Mouse (Mus musculus) inflammation-experienced regulatory T-cells, adult 6 months (primary cell): ENCODE results near the gene Itga10. TPM values are rescaled to one million over a fixed set of nuclear protein-coding genes. Genes with fewer than 3 reads are reported as not detected.
A peak's percentile ranks its signal among the peaks of the same experiment; 100 is the strongest.
"Not testable (repeated sequence)": the region's sequence is repeated elsewhere in the genome, so short reads cannot be mapped to it uniquely, and the experiment has no call there.

ENCODE experiments used
- ATAC-seq: one replicate; pipeline ENCODE4 v1.8.0; 2017
- polyA plus RNA-seq, 3 experiments: library from polyadenylated mRNA; unstranded; fragments of 100-300 nt; shearing (Covaris generic); gene quantifications; one replicate each; pipeline ENCODE4 v1.2.1; 2017

Gene Itga10
- polyA plus RNA-seq, 3 experiments from 2014 or later = not detected

DNA sequence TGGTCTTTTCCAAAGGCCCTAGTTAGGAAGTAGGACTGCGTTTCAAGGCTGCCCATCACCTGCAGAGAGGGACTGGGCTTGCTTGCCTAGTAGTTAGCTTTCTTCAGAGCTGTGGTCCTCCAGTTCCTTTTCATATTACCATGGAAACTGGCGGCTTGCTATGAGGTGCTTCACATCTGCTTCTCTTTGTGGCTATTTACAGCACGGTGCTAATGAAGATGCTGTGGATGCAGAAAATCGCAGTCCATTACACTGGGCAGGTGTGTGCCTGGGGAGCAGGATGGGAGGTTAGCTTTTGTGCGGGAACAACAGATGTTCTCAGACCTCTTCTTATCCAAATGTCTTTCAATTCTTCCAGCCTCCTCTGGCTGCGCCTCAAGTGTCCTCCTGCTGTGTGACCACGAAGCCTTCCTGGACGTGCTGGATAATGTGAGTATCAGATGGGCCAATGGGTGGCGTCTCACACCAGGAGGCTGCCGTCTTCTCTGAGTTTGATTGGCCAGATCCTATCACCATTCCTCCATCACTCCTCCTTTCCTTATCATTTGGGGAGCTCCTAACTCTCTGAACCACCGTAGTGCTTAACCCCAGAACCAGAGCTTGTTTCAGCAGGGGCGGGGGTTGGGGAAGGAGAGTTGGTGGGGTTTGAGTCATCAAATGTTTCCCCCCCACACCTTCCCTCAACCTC is 35.0 kb downstream of the Itga10 start:
- no peak for ATAC-seq

- ATAC-seq = no peak
These were observed 38.1 kb downstream of the Itga10 start for GRCm38 (mm10) chr3:96683496-96683895.

GRCm38 (mm10) chr3:96684151-96684821 is 38.9 kb downstream of the Itga10 start:
- ATAC-seq = no peak

DNA sequence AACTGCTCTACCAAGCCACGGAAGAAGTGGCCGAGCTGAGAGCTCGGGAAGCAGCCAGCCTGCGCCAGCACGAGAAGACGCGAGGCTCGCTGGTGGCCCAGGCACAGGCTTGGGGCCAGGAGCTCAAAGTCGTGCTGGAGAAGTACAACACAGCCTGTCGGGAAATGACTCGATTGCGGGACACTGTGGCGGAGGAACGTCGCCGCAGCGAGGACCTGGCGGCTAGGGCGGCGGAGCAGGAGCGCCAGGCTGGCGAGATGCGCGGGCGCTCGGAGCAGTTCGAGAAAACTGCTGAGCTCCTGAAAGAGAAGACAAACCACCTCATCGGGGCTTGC is 39.4 kb downstream of the Itga10 start:
- ATAC-seq = no peak

DNA sequence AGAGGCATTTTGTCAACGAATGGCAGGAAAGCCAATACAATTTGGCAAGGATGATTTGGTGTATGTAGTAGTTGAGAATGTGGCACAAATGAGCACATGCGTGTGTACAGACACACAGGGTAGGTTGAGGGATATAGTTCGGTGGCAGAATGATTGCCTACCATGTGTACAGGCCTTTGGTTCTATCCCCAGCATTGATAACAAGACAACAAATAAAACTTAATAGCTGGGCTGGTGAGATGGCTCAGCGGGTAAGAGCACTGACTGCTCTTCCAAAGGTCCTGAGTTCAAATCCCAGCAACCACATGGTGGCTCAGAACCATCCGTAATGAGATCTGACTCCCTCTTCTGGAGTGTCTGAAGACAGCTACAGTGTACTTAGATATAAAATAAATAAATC is 40.7 kb downstream of the Itga10 start:
- ATAC-seq = not testable (repeated sequence)

GRCm38 (mm10) chr3:96688854-96689253 is 43.5 kb downstream of the Itga10 start:
- no peak for ATAC-seq

- no peak for ATAC-seq
These were observed 44.9 kb downstream of the Itga10 start for GRCm38 (mm10) chr3:96690298-96690697.

GRCm38 (mm10) chr3:96692506-96692905 is 47.1 kb downstream of the Itga10 start:
- ATAC-seq = no peak

DNA sequence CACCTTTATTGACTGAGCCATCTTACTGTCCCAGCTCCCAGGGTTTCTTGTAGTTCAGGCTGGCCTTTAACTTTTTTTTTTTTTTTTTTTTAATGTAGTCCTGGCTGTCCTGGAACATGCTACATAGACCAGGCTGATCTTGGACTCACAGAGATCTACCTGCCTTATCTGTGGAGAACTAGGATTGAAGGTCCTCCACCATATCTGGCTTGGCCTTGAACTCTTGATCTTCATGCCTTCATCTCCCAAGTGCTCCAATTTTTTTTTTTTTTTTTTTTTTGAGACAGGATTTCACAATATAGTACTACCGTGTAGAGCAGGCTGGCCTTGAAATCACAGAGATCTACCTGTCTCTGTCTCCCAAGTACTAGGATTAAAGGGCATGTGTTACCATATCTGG is 48.2 kb downstream of the Itga10 start:
- no peak for ATAC-seq

GRCm38 (mm10) chr3:96696198-96696765 is 50.9 kb downstream of the Itga10 start, which contains the start of gene Pias3:
TSS of gene Pias3 (plus strand) at chr3:96696384.
- ATAC-seq = peak; percentile 64

- peak; percentile 66 for ATAC-seq
These were observed 51.7 kb downstream of the Itga10 start for GRCm38 (mm10) chr3:96696766-96697732.

DNA sequence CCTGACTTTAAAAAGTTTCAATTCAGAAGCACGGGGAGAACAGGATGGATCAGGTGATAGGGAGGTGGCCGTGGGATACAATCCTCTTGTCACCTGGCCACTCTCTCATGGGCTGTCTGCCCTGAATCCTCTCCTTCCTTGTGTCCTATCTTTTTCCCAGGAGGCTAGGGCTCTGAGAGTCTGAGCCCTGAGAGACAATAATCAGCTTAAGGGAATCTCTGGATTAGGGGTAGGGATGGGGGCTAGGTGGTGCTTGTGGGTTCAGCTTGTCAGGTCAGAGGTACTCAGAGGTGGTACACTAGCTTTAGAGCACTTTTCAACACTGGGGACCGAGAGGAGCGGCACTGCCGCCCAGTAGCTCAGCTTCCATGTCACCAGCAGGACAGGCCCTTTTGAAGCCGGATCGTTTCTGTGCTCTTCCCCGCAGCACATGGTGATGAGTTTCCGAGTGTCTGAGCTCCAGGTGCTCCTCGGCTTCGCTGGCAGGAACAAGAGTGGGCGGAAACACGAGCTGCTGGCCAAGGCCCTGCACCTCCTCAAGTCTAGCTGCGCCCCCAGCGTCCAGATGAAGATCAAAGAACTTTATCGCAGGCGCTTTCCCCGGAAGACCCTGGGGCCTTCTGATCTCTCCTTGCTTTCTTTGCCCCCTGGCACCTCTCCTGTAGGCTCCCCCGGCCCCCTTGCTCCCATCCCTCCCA is 53.8 kb downstream of the Itga10 start:
- no peak for ATAC-seq

- ATAC-seq = no peak
These were observed 55.0 kb downstream of the Itga10 start for GRCm38 (mm10) chr3:96700376-96700775.

DNA sequence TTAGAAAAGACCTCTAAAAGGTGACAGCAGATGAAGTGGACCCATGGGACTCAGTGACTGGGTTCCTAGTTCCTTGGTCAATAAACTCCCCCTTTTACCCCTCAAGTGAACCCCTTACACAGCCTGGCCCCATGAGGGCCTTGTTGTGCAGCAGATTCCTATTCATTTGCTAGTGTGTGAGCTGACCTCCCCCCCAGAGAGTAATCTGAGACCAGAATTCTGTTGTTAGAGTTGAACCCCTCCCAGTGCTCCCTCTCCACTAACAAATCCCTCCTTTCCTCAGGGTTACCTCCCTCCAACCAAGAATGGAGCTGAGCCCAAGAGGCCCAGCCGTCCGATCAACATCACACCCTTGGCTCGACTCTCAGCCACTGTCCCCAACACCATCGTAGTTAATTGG is 55.6 kb downstream of the Itga10 start:
- ATAC-seq = no peak

DNA sequence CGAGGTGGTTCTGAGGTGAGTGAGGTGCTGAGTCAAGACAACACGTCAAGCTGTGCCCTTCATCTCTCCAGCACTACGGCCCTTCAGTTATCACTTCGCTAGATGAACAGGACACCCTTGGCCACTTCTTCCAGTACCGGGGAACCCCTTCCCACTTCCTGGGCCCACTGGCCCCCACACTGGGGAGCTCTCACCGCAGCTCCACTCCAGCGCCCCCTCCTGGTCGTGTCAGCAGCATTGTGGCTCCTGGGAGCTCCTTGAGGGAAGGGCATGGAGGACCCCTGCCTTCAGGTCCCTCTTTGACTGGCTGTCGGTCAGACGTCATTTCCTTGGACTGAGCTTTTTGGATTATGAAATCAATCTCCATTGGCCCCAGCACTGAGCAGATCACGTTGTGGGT is 59.4 kb downstream of the Itga10 start:
- ATAC-seq = no peak

DNA sequence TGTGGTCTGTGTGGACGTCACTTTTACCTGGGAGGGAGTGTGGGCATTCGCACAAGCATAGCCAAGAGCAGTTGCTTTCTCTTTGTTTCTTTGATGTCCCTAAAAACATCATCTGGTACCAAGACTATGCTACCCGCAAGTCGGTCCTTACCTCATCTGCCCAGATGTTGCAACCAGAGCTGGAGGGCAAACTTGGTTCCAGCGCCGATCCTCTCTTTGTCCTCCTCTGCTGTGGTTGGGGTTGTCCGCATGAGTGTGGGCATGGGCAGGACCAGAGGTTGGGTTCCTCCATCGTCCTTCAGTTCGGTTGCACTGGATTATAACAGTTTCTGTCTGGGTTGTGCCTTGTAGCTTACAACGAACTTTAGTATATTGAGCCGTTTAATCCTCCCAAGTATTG is 60.8 kb downstream of the Itga10 start:
- no peak for ATAC-seq

GRCm38 (mm10) chr3:96706984-96707383 is 61.6 kb downstream of the Itga10 start:
- no peak for ATAC-seq

- peak; percentile 75 for ATAC-seq
These were observed 62.7 kb downstream of the Itga10 start, which contains the start of gene Nudt17 for GRCm38 (mm10) chr3:96707903-96708683. TSS of gene Nudt17 (minus strand) at chr3:96708562.

DNA sequence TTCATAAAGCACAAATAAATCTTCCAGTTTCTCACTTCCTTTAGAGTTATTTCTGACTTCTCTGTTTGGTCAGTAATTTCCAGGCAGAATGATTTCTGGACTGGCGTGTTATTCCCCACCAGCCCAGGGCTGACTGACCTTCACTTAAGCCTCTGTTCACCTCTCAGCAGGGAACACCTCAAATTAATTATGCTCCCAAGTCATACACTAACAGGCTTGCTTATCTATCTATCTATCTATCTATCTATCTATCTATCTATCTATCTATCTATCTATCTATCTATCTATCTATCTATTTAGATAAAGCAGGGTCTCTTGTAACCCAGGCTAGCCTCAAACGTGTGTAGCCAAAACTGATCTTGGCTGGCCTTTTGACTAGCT is 63.3 kb downstream of the Itga10 start:
- no peak for ATAC-seq
